Mouse (Mus musculus): ENCODE measurements around the gene Ttyh3. TPM values are rescaled to one million over a fixed set of nuclear protein-coding genes. Genes with fewer than 3 reads are reported as not detected.
A peak's percentile ranks its signal among the peaks of the same experiment; 100 is the strongest.

The Ttyh3 gene
- polyA plus RNA-seq, 1 experiment from 2014 or later = 19.8 TPM

DNA sequence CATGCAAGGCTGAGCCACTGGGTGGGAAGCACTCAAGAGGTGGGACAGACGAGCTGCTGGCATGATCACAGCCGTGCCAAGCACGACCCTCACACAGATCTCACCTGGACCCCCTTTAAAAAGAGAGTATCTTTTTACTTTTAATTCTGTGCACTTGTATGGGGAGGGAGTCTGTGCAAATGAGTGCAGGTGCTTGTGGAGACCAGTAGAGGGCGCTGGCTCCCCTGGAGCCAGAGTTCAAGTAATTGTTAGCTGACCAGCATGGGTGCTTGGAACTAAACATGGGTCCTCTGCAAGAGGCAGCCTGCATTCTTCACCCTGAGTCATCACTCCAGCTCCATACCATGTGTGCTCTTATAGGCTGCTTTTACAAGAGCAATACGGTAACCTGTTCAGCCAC is 21.3 kb downstream of the Ttyh3 start:
- TF ChIP-seq EP300 (IDR thresholded peaks at IDR 0.05) (no peak), CTCF (IDR thresholded peaks at IDR 0.05) (peak; percentile 25; the same call in 1 of the 2 replicates)
- no peak overlapping the region for H3K4me3 ChIP-seq (ENCODE audit: low read depth, low read length)
- no peak overlapping the region for H3K4me2 ChIP-seq (replicated peaks; ENCODE audit: low read depth, low read length)
- no peaks in the 10 kb centered on the region for H3K27me3 ChIP-seq (replicated peaks; ENCODE audit: insufficient read depth, low read length)
- H3K36me3 ChIP-seq (ENCODE audit: insufficient read depth, low read length) = peaks cover 33% of the 10 kb centered on the region
- no peak overlapping the region for H3K9ac ChIP-seq (replicated peaks; ENCODE audit: low read depth)
- ATAC-seq = no peak
- no peak for DNase-seq (ENCODE audit: low spot score)
- no peak overlapping the region for H3K27ac ChIP-seq (ENCODE audit: low read length)
- no peaks in the 10 kb centered on the region for H3K4me1 ChIP-seq (ENCODE audit: insufficient read depth, low read depth, low read length)
- WGBS = 92% methylated on average over 5 of the region's 5 CpGs
- H3K9me3 ChIP-seq (ENCODE audit: low read length) = no peaks in the 10 kb centered on the region

DNA sequence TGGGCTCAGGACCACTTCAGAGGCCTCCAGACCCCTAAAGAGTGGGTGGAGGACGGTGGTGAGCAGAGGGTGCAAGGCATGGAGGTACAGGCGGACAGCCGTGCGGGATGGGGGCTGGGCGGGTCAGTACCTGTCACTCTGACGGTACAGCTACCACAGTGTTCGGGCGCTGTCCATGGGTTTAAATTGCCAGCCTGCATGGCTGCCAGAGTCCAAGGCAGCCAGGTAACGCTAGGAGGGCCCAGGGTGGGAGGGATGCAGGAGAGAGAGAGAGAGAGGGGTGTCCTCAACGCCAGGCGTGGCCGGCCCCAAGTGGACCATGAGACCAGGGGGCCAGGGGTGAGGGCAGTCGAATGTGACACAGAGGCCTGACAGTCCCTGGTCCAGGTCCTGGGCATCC is 23.9 kb downstream of the Ttyh3 start:
- Histone ChIP-seq H3K9me3 (ENCODE audit: low read length) (no peaks in the 10 kb centered on the region), H3K27me3 (replicated peaks; ENCODE audit: insufficient read depth, low read length) (no peaks in the 10 kb centered on the region), H3K27ac (ENCODE audit: low read length) (no peak overlapping the region), H3K4me1 (ENCODE audit: insufficient read depth, low read depth, low read length) (no peaks in the 10 kb centered on the region), H3K4me2 (replicated peaks; ENCODE audit: low read depth, low read length) (no peak overlapping the region), H3K9ac (replicated peaks; ENCODE audit: low read depth) (no peak overlapping the region), H3K36me3 (ENCODE audit: insufficient read depth, low read length) (peaks cover 33% of the 10 kb centered on the region), H3K4me3 (ENCODE audit: low read depth, low read length) (no peak overlapping the region)
- ATAC-seq = no peak
- TF ChIP-seq CTCF (IDR thresholded peaks at IDR 0.05) (no peak), EP300 (IDR thresholded peaks at IDR 0.05) (no peak)
- no peak for DNase-seq (ENCODE audit: low spot score)
- WGBS = 94% methylated on average over 12 of the region's 13 CpGs

DNA sequence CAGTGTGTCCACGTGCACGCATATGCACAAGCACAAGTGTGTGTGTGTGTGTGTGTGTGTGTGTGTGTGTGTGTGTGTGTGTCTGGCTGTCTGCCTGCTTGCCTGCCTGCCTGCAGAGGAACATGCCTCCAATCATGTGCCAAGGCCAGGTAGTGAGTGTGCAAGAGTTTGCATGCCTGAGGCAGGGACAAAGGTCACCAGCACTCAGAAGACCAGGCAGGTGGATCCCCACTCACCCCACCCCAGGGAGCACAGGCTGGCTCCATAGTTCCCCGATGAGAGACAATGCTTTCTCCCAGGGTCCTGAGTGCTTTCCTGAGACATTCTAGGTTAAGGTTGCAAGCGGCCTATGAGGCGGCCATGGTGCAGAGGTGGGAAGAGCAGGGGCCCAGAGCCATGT is 24.6 kb downstream of the Ttyh3 start:
- 82% methylated on average over 5 of the region's 5 CpGs for WGBS
- peaks cover 33% of the 10 kb centered on the region for H3K36me3 ChIP-seq (ENCODE audit: insufficient read depth, low read length)
- no peak for DNase-seq (ENCODE audit: low spot score)

DNA sequence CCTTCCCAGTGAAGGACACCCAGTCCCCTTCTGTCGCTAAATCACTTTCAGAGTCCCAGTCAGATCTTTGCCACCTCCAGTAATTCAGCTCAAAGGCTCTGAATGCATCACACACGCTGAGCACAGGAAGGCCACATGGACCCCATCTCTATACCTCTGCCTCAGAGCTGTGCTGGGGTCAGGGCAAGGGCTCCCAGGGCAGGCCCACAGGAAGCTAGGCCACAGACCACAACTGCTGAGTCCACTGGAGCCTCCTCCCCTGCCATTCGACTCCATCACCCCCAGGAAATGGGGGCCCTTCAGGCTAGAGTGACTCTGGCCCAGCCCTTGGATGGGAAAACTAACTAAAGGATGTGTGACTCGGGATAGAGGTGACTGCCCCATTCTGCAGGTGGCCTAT is 25.0 kb downstream of the Ttyh3 start:
- WGBS = 75% methylated on average over 4 of the region's 4 CpGs
- Histone ChIP-seq H3K9ac (replicated peaks; ENCODE audit: low read depth) (no peak overlapping the region), H3K9me3 (ENCODE audit: low read length) (no peaks in the 10 kb centered on the region), H3K27me3 (replicated peaks; ENCODE audit: insufficient read depth, low read length) (no peaks in the 10 kb centered on the region), H3K4me2 (replicated peaks; ENCODE audit: low read depth, low read length) (no peak overlapping the region), H3K36me3 (ENCODE audit: insufficient read depth, low read length) (peaks cover 30% of the 10 kb centered on the region), H3K4me3 (ENCODE audit: low read depth, low read length) (no peak overlapping the region), H3K27ac (ENCODE audit: low read length) (no peak overlapping the region), H3K4me1 (ENCODE audit: insufficient read depth, low read depth, low read length) (no peaks in the 10 kb centered on the region)
- no peak for TF ChIP-seq EP300 (IDR thresholded peaks at IDR 0.05)
- TF ChIP-seq CTCF (IDR thresholded peaks at IDR 0.05) = no peak
- ATAC-seq = no peak
- DNase-seq (ENCODE audit: low spot score) = no peak

More for the DNA sequence above, 24.6 kb downstream of the Ttyh3 start:
- Histone ChIP-seq H3K4me3 (ENCODE audit: low read depth, low read length) (no peak overlapping the region), H3K4me1 (ENCODE audit: insufficient read depth, low read depth, low read length) (no peaks in the 10 kb centered on the region), H3K9me3 (ENCODE audit: low read length) (no peaks in the 10 kb centered on the region), H3K9ac (replicated peaks; ENCODE audit: low read depth) (no peak overlapping the region), H3K27me3 (replicated peaks; ENCODE audit: insufficient read depth, low read length) (no peaks in the 10 kb centered on the region), H3K4me2 (replicated peaks; ENCODE audit: low read depth, low read length) (no peak overlapping the region), H3K27ac (ENCODE audit: low read length) (no peak overlapping the region)
- TF ChIP-seq CTCF (IDR thresholded peaks at IDR 0.05) = no peak
- TF ChIP-seq EP300 (IDR thresholded peaks at IDR 0.05) = no peak
- ATAC-seq = no peak

DNA sequence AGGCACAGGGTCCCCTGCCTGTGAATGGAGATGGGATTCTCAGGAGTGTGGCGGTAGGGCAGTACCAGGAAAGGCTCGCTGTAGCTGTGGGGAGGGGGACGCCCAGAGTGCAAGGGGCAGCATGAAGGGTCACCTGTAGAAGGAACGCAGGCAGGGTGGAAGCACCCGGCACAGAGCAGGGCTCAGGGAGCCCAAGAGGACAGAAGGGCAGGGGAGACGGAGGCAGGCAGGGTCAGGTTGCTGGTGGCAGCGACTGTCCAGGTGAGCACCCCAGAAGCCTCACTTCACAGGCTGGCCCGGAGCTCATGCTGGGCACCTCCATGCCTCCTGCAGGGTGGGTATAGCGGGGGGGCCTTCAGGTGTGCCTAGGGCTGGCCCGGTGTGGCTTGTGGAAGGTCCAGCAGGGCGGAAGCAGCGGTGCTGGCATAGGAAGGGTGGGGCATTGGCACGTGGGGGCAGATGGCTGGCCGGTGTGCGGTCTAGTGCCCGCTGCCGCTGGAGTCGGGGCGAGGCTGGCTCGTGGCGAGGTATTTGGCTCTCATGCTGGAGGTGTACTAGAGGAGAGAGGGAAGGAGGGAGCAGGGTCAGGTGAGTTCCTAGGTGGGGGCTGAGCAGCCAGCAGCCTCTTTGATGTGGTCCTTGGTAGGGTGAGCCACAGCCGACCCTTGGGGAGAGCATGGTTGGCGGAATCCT is 25.7 kb downstream of the Ttyh3 start:
- DNase-seq (ENCODE audit: low spot score) = no peak
- ATAC-seq = no peak
- Histone ChIP-seq H3K4me3 (ENCODE audit: low read depth, low read length) (no peak overlapping the region), H3K27ac (ENCODE audit: low read length) (no peak overlapping the region), H3K4me1 (ENCODE audit: insufficient read depth, low read depth, low read length) (no peaks in the 10 kb centered on the region), H3K4me2 (replicated peaks; ENCODE audit: low read depth, low read length) (no peak overlapping the region), H3K27me3 (replicated peaks; ENCODE audit: insufficient read depth, low read length) (no peaks in the 10 kb centered on the region), H3K36me3 (ENCODE audit: insufficient read depth, low read length) (peaks cover 25% of the 10 kb centered on the region), H3K9ac (replicated peaks; ENCODE audit: low read depth) (no peak overlapping the region), H3K9me3 (ENCODE audit: low read length) (no peaks in the 10 kb centered on the region)
- no peak for TF ChIP-seq CTCF (IDR thresholded peaks at IDR 0.05)
- WGBS = 91% methylated on average over 23 of the region's 23 CpGs

DNA sequence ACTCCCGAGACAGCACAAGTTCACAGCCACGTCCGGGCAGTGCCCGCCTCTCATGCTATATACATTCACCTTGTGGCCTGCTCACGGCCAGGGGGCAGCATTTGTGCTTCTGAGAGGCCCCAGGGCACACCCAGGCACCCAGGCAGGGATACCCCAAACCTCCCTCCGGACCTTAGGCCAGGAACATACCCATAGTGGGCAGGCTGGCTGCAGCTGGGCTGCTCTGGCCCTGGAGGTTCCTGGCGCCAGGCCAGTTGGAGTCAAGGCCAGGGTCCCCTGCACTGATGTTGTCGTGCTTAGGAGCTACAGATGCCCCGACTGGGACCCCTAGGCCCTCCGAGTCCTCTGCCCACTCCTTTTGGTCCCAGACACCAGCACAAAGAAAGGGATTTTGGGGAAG is 27.3 kb downstream of the Ttyh3 start:
- Histone ChIP-seq H3K4me1 (ENCODE audit: insufficient read depth, low read depth, low read length) (no peaks in the 10 kb centered on the region), H3K27ac (ENCODE audit: low read length) (no peak overlapping the region), H3K36me3 (ENCODE audit: insufficient read depth, low read length) (peaks cover 10% of the 10 kb centered on the region; the same call in 1 of the 2 replicates), H3K4me3 (ENCODE audit: low read depth, low read length) (no peak overlapping the region), H3K27me3 (replicated peaks; ENCODE audit: insufficient read depth, low read length) (no peaks in the 10 kb centered on the region), H3K9me3 (ENCODE audit: low read length) (no peaks in the 10 kb centered on the region), H3K9ac (replicated peaks; ENCODE audit: low read depth) (no peak overlapping the region), H3K4me2 (replicated peaks; ENCODE audit: low read depth, low read length) (no peak overlapping the region)
- TF ChIP-seq CTCF (IDR thresholded peaks at IDR 0.05) = peak; percentile 24
- no peak for TF ChIP-seq EP300 (IDR thresholded peaks at IDR 0.05)
- no peak for DNase-seq (ENCODE audit: low spot score)
- ATAC-seq = no peak
- 61% methylated on average over 10 of the region's 10 CpGs for WGBS

All from lung, postnatal 0 days (tissue).